Mouse (Mus musculus) ES-E14 (cell line): ENCODE measurements around the gene Hnrnpdl. TPM values are rescaled to one million over a fixed set of nuclear protein-coding genes. Genes with fewer than 3 reads are reported as not detected.
A peak's percentile ranks its signal among the peaks of the same experiment; 100 is the strongest.

Source experiments
- DNase-seq: peaks from one replicate; pipeline ENCODE4 v3.0.0-alpha.2; 2013; ENCODE audit warnings: low read depth, low spot score
- H3K27ac ChIP-seq: 2 replicates; pipeline ENCODE4 v1.5.1; 2012; ENCODE audit warnings: low read depth, mild to moderate bottlenecking, low read length, moderate library complexity, mixed read lengths; ENCODE audit not compliant: poor library complexity, insufficient read depth, severe bottlenecking
- H3K36me3 ChIP-seq: 2 replicates; pipeline ENCODE4 v1.6.1; 2012; ENCODE audit warnings: mild to moderate bottlenecking, low read length, moderate library complexity, mixed read lengths; ENCODE audit not compliant: control insufficient read depth, poor library complexity, insufficient read depth, severe bottlenecking
- H3K4me1 ChIP-seq, 2 experiments: fragments of 150-350 bp in 1 of 2; sonication (generic) in 1 of 2; 2 replicates each; pipeline ENCODE4 v1.6.1; 2012; ENCODE audit warnings: low read length in 2 of 2, mild to moderate bottlenecking in 1 of 2, mixed read lengths in 1 of 2; ENCODE audit not compliant: control insufficient read depth in 2 of 2, insufficient read depth in 2 of 2, poor library complexity in 1 of 2
- H3K4me3 ChIP-seq, 2 experiments: fragments of 150-350 bp in 1 of 2; sonication (generic) in 1 of 2; 2 replicates each; pipeline ENCODE4 v1.5.1; 2012; ENCODE audit warnings: low read length in 2 of 2, low read depth in 1 of 2, mild to moderate bottlenecking in 1 of 2, mixed read lengths in 1 of 2; ENCODE audit not compliant: insufficient read depth in 1 of 2, poor library complexity in 1 of 2, severe bottlenecking in 1 of 2
- H3K9ac ChIP-seq: 2 replicates; pipeline ENCODE4 v1.6.1; 2012; ENCODE audit warnings: low read depth, mild to moderate bottlenecking, low read length, mixed read lengths; ENCODE audit not compliant: poor library complexity, insufficient read depth, severe bottlenecking
- H3K9me3 ChIP-seq: fragments of 150-350 bp; sonication (generic); 2 replicates; pipeline ENCODE4 v1.6.1; 2012; ENCODE audit warnings: low read depth, mild to moderate bottlenecking, low read length; ENCODE audit not compliant: control insufficient read depth, insufficient read depth
- CHD2 ChIP-seq: IDR thresholded peaks from 2 replicates; pipeline ENCODE4 v1.6.1; 2014; ENCODE audit warnings: mild to moderate bottlenecking, low read depth, low read length, inconsistent platforms
- HCFC1 ChIP-seq: IDR thresholded peaks from 2 replicates; pipeline ENCODE4 v1.6.1; 2012; ENCODE audit warnings: low read length, inconsistent platforms, borderline replicate concordance; ENCODE audit not compliant: insufficient read depth
- MAFK ChIP-seq: IDR thresholded peaks from 2 replicates; pipeline ENCODE4 v1.6.1; 2014; ENCODE audit warnings: mild to moderate bottlenecking, low read depth, low read length, inconsistent platforms; ENCODE audit not compliant: insufficient read depth
- ZC3H11A ChIP-seq: IDR thresholded peaks from 2 replicates; pipeline ENCODE4 v1.6.1; 2012; ENCODE audit warnings: low read depth, mild to moderate bottlenecking, inconsistent platforms, low read length, borderline replicate concordance
- ZNF384 ChIP-seq: IDR thresholded peaks from 2 replicates; pipeline ENCODE4 v1.6.1; 2012; ENCODE audit warnings: low read depth, low read length, inconsistent platforms
- in situ Hi-C, 2 experiments: fragments of 600-800 bp; cut with MboI; formaldehyde crosslinking; loops; one replicate each; pipeline ENCODE4 v1.15.1; 2025; ENCODE audit warnings: low sequenced_read_pairs in 2 of 2, inconsistent platforms in 1 of 2; ENCODE audit not compliant: unreplicated experiment in 2 of 2
- total RNA-seq: library from RNA; depleted of rRNA; stranded (reverse); fragments of 300-350 nt; gene quantifications from 2 replicates; pipeline ENCODE4 v1.2.3, GENCODE M21; 2012

Gene Hnrnpdl
- total RNA-seq, 1 experiment: 177 TPM

DNA sequence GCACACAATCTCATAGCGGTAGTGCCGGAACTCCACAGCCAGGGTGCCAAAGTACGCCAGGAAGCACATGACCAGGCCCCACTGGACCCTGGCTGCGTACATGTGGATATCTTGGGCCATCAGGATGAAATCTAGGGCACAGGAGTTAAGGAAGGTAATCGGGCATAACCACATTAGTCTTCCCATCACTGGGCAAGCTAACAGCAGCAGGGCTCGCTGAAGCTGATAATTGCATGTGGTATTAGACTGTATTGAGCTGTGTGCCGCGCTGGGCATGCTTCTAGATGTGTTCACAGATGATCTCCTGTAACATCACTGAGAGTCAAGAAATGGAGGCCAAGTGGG, 40.4 kb upstream of the Hnrnpdl start:
- in situ Hi-C loops: loop anchor here in 1 of 2 experiments (10.0 to 25.0 kb wide), 2 partner anchors 157 to 235 kb away; no protein-coding TSS in a partner anchor
- no peak overlapping the region for H3K4me3 ChIP-seq
- H3K27ac ChIP-seq: no peak overlapping the region
- no peak for DNase-seq
- TF ChIP-seq ZC3H11A: no peak
- TF ChIP-seq CHD2: no peak
- no peak for TF ChIP-seq ZNF384
- TF ChIP-seq HCFC1: no peak
- H3K4me1 ChIP-seq: peaks cover 0 to 6% of the 10 kb centered on the region in 2 experiments; a peak in 1 of 4 replicates
- no peak overlapping the region for H3K9ac ChIP-seq
- no peaks in the 10 kb centered on the region for H3K9me3 ChIP-seq
- H3K36me3 ChIP-seq: no peaks in the 10 kb centered on the region

DNA sequence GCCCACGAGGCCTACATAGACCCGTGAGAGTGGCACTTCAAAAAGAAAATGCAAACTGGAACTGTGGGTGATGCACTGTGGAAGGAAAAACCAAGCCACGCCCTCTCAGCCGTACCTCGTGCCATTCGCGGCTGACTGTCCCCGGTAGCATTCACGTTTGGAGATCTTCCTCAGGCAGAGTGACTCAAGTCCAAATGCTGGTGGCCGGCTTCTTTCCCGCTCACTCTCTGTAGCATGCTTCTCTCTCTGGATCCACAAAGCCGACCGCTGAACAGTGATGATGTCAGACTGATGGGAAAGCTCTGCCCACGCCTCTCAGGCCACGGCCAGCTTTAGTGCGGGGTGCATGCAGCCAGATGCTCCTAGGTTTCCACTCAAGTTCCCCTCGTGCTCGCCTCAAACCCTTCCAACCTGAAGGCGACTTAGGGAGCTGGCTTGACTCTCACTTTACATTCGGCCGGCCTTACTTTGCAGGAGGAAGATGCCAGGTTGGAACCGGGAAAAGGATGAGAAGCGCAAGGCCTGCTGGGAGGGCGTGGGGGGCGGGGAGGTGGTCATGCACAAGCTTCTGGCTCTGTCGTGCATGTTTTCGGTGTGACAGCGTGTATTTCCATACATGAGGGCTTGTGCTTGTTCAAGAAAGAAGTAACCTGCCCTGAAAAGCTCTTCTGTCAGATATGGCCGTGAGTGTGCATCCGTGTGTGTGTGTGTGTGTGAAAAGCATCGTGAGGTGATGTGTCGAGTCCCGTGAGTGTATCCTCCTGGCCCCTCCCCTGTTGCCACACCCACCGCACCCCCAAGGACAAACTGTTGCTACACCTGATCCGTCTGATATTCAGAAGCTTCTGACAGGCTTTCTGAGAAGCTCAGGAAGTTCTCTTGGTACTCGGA, 39.8 kb upstream of the Hnrnpdl start:
- no peak for TF ChIP-seq CHD2
- no peak for TF ChIP-seq ZC3H11A
- TF ChIP-seq MAFK: no peak
- no peak for TF ChIP-seq ZNF384
- TF ChIP-seq HCFC1: no peak
- DNase-seq: peak; percentile 16
- no peaks in the 10 kb centered on the region for H3K36me3 ChIP-seq
- no peaks in the 10 kb centered on the region for H3K9me3 ChIP-seq
- no peak overlapping the region; the same call in 1 of the 2 replicates for H3K9ac ChIP-seq
- peaks cover 0 to 6% of the 10 kb centered on the region in 2 experiments; a peak in 1 of 4 replicates for H3K4me1 ChIP-seq
- in situ Hi-C loops: loop anchor here in 1 of 2 experiments (10.0 to 25.0 kb wide), 2 partner anchors 158 to 236 kb away; no protein-coding TSS in a partner anchor
- H3K27ac ChIP-seq: no peak overlapping the region
- peak overlapping the region; percentile 28 to 62 for H3K4me3 ChIP-seq

GRCm38 (mm10) chr5:100074571-100074970, 35.1 kb upstream of the Hnrnpdl start:
- Histone ChIP-seq H3K4me3 (no peak overlapping the region), H3K27ac (no peak overlapping the region), H3K36me3 (peaks cover 11% of the 10 kb centered on the region), H3K4me1 (peaks cover 0 to 5% of the 10 kb centered on the region in 2 experiments; a peak in 1 of 4 replicates), H3K9me3 (no peaks in the 10 kb centered on the region), H3K9ac (no peak overlapping the region)
- peak; percentile 19 for DNase-seq
- in situ Hi-C loops: loop anchor here in 1 of 2 experiments (10.0 to 25.0 kb wide), 2 partner anchors 88 to 240 kb away; partner anchors contain the start of gene Tmem150c
- TF ChIP-seq MAFK (no peak), ZNF384 (no peak)

DNA sequence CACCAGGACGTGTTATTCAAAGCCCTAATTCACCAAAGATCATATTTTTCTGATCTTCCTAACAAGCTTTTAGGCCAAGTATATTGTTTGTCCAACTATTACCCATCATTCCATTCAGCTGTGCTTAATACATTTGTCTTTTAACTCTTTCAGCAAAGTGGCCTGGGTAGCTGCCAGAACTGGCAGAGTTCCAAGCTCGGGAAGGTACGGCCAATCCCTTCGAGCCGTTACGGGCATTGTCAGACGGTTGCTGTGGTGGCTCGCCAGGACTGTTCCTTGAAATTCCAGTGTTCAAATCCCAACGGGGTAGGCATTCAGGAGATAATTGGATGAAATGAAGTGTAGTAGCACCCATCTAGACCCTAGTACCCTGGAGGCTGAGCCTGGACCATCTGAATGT, 33.1 kb upstream of the Hnrnpdl start:
- H3K27ac ChIP-seq: no peak overlapping the region
- H3K4me1 ChIP-seq: no peaks in the 10 kb centered on the region
- H3K9ac ChIP-seq: no peak overlapping the region
- in situ Hi-C loops: loop anchor here in 1 of 2 experiments (10.0 to 25.0 kb wide), 2 partner anchors 90 to 242 kb away; partner anchors contain the start of gene Tmem150c
- no peak for DNase-seq
- H3K36me3 ChIP-seq: peaks cover 20% of the 10 kb centered on the region
- TF ChIP-seq CHD2 (no peak), MAFK (no peak), ZC3H11A (no peak), HCFC1 (no peak), ZNF384 (no peak)
- H3K9me3 ChIP-seq: no peaks in the 10 kb centered on the region
- no peak overlapping the region for H3K4me3 ChIP-seq
